Mouse (Mus musculus) brown adipose tissue, adult 24 weeks (tissue): ENCODE data around the gene Serpinb9b. TPM values are rescaled to one million over a fixed set of nuclear protein-coding genes. Genes with fewer than 3 reads are reported as not detected.

Source experiments
- H3K27ac ChIP-seq: fragments of 200-500 bp; replicated peaks from 2 replicates; pipeline ENCODE4 v1.5.1; 2012; ENCODE audit warnings: low read depth, mild to moderate bottlenecking, low read length
- H3K4me1 ChIP-seq: fragments of 200-500 bp; 2 replicates; pipeline ENCODE4 v1.6.1; 2012; ENCODE audit warnings: low read length, mixed read lengths; ENCODE audit not compliant: control insufficient read depth, insufficient read depth, insufficient read length
- H3K4me3 ChIP-seq: fragments of 200-500 bp; 2 replicates; pipeline ENCODE4 v1.5.1; 2012; ENCODE audit warnings: low read depth, mild to moderate bottlenecking, low read length, moderate library complexity; ENCODE audit not compliant: insufficient read depth
- polyA plus RNA-seq: library from polyadenylated mRNA; stranded (reverse); fragments of >200 nt; gene quantifications from 2 replicates; pipeline ENCODE4 v1.2.4, GENCODE M21; 2012; ENCODE audit not compliant: missing spikeins, insufficient read depth, insufficient read length

The Serpinb9b gene
- polyA plus RNA-seq: not detected in 2 replicates

DNA sequence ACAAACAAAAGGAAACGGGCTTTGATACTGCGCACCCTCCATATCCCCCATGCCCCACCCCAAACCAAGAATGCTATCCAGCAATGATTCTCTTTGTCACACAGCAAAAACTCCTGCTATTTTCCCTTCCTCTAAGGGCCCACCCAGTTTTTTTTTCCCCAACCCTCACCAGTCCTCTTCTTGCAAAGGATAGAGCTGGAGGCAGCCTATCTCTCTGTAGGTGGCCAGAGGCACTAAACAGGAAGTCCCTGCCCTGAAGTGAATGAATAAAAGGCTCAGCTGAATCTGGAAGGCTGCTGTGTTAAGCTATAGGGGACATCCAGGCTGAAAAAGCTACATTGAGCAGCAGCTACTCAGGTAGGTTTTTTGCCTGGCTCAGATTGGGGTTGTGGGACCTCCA, at the start of gene Serpinb9b:
Gene Serpinb9b (plus strand): TSS at position 173 of the 400 bp plus-strand sequence.
- H3K27ac ChIP-seq: no peak within 1 kb of the TSS
- no peak within 1 kb of the TSS for H3K4me3 ChIP-seq
- no peaks in the 10 kb centered on the region for H3K4me1 ChIP-seq

DNA sequence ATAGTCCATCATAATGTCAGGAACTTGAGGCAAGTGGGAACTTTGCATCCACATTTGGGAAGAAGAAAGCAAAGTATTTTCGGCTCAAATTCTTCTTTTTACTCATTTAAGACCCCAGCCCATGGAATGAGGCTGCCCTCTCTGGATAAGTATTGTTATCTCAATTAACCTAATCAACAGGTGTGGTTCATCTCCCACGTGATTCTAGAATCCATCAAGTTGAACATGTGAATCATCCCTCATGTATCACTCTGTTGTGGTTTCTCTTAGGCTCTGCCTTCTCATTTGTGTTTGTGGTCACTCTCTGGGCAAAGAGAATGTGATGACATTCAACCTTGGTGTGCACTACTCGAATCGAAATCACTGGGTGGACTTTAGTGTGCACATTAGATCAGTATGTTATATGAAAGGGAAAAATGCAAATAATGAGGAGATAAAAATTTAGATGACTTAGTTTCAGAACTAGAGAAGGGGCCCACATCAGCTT, 44.6 kb upstream of the Serpinb9b start:
- H3K4me3 ChIP-seq: no peak overlapping the region
- H3K27ac ChIP-seq: no peak overlapping the region
- no peaks in the 10 kb centered on the region for H3K4me1 ChIP-seq

DNA sequence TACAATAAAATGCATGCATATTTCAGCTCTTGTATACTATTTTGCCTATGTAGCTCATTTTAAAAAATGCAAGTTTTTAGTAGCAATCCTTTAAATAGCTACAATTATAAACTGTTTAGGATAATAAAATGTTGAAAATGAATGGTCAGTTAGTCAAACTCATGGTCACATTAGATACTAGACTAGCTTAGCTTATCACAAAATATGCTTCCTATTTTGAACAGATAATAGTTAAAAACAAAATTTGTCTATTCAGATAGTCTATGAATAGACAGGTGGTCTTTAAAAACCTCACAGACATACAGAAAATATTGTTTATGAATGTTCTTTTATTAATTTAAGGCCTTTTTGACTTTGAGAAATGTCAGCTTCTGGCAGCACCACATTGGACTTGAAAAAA, 41.0 kb upstream of the Serpinb9b start:
- H3K4me1 ChIP-seq: no peaks in the 10 kb centered on the region
- H3K27ac ChIP-seq: no peak overlapping the region

DNA sequence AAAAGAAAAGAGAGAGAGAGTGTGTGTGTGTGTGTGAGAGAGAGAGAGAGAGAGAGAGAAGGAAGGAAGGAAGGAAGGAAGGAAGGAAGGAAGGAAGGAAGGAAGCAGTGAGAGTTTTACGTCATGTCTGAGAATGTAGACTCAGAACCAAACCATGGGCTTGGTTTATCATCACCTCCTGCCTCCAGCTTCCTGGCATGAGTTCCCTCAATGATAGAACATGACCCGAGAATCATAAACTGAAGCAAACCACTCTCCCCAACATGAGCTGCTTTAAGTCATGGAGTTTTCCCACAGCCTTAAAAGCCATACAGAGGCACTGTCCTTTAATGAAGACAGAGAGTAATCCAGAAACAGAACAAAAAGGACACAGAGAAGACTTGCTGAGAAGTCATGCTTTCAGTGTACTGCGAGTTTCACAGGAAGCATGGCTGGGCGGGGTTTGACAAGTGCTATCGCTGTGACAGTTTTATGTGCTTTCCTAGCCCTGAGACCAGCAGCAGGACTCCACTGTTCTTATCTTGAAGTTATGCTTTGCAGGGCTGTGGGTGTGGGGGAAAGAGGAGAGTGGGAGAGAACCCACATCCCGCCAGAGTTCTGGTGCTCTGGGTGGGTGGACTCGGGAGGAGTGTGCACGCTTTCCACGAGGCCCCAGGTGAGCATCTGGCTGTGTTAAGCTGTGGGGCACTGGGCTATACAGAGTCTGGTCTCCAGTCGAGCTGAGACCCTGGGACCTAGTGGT, 33.9 kb upstream of the Serpinb9b start:
- Histone ChIP-seq H3K4me3 (no peak overlapping the region), H3K4me1 (peaks cover 10% of the 10 kb centered on the region; the same call in 1 of the 2 replicates), H3K27ac (no peak overlapping the region)

More for the DNA sequence above, 41.0 kb upstream of the Serpinb9b start:
- no peak overlapping the region for H3K4me3 ChIP-seq

DNA sequence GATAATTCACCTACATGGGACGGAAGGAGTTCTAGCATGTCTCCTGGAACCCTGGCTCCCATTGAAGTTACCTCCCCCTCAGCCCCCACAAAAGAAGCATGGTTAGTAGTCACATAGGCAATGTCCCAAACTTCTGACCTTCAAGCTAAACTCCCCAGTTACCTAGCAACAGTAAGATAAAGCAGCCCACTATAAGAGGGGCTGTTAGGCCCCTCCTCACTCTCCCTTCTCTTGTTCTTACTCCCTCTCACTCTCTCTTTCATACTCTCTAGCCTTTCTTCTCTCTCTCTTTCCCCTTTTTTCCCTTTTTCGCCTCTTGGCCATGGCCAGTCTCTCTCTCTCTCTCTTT, 33.3 kb upstream of the Serpinb9b start:
- H3K4me1 ChIP-seq: peaks cover 10% of the 10 kb centered on the region; the same call in 1 of the 2 replicates
- no peak overlapping the region for H3K27ac ChIP-seq
- no peak overlapping the region for H3K4me3 ChIP-seq

DNA sequence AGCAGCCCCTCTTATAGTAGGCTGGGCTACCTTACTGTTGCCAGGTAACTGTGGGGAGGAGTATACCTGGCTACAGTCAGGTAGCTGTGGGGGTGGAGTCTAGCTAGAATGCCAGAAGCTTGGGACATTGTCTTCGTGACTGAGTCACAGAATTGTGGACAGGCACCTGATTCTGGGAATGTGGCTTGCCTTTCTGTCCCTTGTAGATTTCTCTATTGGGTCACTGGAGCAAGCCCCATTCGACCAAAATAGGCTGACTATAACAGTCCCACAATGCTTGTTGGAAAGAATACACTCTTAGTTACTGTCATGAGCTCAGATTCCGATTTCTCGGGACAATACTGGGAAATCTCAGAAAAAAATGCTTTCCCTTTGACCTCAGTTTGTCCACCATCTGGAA, 32.2 kb upstream of the Serpinb9b start:
- no peak overlapping the region for H3K4me3 ChIP-seq
- peaks cover 10% of the 10 kb centered on the region; the same call in 1 of the 2 replicates for H3K4me1 ChIP-seq
- H3K27ac ChIP-seq: peak overlapping the region; percentile 93

DNA sequence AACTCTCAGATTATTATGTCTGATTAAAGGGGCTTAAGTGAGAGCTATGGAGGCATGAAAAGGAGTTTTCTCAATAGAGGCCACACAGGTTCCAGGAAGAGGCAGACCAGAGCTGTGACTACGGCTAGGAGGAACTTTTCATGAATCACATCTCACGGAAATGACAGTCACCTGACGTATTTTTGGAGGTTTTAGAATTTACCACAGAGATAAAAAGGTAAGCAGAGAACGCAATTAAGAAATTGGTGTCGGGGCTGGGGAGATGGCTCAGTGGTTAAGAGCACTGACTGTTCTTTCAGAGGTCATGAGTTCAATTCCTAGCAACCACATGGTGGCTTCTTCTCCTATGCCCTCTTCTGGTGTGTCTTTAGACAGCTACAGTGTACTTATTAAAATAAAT, 25.9 kb upstream of the Serpinb9b start:
- H3K4me1 ChIP-seq: peaks cover 6% of the 10 kb centered on the region

DNA sequence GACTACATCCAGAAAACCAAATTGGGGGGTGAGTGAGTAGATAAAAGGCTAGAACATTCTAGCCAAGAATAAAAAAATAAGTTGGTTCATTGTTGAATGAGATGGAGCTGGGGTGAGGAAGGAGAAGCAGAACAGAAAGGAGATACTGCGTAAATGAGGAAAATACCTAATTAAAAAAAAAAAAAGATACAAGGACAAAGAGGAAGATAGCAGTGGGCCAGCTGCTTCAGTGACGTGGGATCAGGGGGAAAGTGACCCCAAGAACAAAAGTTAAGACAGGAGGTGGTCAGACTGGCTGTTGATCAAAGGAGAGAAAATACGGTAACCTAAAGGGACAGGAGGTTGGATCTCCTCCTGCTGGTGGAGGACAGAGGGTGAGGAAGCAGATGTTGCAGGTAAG, 24.3 kb upstream of the Serpinb9b start, which contains the start of gene Serpinb9:
Gene Serpinb9 (plus strand): TSS at position 301 of the 400 bp plus-strand sequence.
- peak within 1 kb of the TSS; percentile 95 for H3K27ac ChIP-seq
- H3K4me3 ChIP-seq: peak within 1 kb of the TSS; percentile 59
- peaks cover 5% of the 10 kb centered on the region; the same call in 1 of the 2 replicates for H3K4me1 ChIP-seq

More for the DNA sequence above, 25.9 kb upstream of the Serpinb9b start:
- no peak overlapping the region for H3K27ac ChIP-seq
- no peak overlapping the region for H3K4me3 ChIP-seq

DNA sequence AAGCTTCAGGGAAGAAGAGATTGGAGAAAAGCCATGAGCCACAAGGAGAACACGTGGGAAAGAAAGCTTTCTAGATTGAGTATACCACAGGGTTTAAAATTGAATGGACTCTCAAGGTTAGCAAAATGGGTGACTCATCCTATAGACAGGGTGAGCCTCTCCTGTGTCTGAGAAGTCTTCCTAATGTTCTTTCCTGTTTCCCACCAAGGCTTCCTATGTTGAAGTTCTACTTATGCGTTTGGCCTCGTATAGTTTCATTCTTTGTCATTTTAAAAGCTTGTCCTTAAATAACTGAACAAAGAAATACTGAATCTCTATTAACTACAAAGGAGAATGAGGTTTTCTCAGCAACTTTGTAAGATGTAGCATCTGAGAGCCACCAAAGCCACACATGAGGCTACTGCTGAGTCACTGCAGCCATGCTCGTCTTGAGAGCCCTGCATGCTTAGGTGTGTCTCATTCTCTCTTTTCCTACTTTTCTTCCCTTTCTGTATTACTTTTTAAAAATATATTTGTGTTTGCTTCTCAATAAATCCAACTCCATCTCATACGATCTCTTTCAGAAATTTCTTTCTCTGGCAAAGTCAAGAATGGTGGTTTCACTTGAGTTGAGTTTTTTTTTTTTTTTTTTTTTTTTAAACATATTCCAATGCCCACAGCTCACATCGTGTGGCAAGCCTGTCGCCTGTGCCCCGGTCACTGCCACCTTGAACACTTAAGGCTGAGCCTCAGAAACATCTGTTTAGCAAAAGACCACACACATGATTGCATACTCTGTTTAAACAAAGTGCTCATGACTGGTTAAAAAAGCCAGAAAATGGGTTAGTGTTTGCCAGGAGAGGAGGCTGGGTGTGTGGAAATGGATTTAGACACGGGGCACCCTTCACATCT, 23.4 kb upstream of the Serpinb9b start:
- peaks cover 5% of the 10 kb centered on the region; the same call in 1 of the 2 replicates for H3K4me1 ChIP-seq
- H3K4me3 ChIP-seq: peak overlapping the region; percentile 59
- H3K27ac ChIP-seq: peak overlapping the region; percentile 95

DNA sequence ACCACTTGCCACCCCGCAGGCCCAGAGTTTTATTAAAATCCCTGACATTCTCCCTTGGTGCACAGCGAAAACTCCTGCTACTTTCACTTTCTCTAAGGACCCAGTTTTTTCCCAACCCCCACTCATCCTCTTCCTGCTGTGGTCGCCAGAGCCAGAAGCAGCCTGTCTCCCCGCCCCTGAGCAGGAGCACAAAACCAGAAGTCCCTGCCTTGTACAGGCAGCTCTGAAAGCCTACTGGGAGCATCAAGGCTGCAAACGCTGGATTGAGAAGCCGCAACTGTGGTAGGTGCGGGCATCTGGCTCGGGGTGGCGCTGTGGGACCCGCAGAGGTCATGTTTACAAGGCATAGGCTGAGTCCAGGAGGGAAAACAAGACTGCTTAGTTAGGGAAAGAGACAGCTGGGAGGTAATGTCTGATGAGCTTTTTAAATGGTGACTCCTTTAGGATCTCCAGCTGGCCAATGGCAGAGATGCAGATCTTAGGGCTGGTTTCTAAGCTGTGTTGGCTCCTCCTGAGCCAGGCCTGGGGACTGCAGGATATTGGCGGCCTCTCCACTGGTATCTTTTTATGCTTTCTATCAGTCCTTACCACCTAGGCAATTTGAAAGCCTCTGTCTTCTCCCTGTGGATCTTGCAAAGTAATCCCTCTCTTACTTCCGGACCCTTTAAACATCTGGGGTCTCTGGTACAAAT, 22.7 kb upstream of the Serpinb9b start:
- Histone ChIP-seq H3K4me3 (peak overlapping the region; percentile 59), H3K27ac (peak overlapping the region; percentile 95), H3K4me1 (peaks cover 5% of the 10 kb centered on the region; the same call in 1 of the 2 replicates)

DNA sequence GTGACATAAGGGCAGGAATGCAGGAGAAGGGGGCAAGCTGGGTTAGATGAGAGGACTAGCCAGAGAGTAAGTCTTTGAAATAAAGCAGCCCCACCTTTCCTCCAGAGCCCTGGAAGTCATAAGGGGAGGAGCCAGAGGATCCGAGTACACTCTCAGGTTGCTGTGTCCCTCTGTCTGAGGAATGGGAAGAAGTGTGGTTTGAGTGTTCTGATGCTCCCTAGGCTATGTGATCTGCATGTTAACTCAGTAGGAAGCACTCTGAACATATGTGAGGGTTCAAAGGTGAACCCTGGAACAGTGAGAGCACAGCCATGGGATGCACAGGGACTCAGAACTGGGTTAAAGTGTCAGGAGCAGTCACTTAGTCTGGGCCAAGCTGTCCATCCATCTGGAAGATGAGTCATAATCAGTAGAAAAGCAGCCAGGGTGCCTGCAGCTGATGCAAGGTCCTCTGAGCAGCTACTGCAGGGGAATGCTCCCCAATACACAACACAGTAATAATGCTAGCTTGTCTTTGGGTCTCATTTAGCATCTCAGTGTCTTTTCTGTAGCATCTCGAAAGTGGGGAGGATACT, 21.6 kb upstream of the Serpinb9b start:
- H3K27ac ChIP-seq: peak overlapping the region; percentile 78

DNA sequence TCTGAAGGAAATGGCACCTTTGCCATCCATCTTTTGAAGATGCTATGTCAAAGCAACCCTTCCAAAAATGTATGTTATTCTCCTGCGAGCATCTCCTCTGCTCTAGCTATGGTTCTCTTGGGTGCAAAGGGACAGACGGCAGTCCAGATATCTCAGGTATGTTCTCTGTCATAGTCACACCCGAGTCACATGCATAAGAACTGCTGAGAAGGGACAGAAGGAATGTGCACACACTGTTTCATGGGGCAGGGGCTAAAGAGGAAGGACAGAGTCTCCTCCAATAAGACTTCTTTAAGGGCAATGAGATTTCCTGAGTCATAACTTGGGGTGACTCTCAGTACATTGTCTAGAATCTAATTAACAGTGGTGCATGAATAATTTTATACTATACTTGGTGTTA, 20.7 kb upstream of the Serpinb9b start:
- Histone ChIP-seq H3K4me3 (no peak overlapping the region), H3K4me1 (peaks cover 5% of the 10 kb centered on the region; the same call in 1 of the 2 replicates), H3K27ac (no peak overlapping the region)

More for the DNA sequence above, 21.6 kb upstream of the Serpinb9b start:
- Histone ChIP-seq H3K4me1 (peaks cover 5% of the 10 kb centered on the region; the same call in 1 of the 2 replicates), H3K4me3 (peak overlapping the region; percentile 59)

DNA sequence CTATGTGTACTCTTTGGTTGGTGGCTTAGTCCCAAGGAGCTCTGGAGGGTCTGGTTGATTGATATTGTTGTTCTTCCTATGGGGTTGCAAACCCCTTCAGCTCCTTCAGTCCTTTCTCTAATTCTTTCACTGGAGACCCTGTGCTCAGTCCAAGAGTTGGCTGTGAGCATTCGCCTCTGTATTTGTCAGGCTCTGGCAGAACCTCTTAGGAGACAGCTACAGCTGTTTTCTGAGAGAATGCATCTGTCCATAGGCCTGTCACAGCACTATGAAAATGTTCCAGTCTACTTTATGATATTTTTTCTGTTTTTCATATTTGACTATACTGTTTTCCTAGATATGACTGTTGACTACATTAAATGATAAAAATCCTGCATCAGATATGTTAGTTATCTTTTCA, 14.8 kb upstream of the Serpinb9b start:
- Histone ChIP-seq H3K4me3 (no peak overlapping the region), H3K27ac (no peak overlapping the region), H3K4me1 (no peaks in the 10 kb centered on the region)

DNA sequence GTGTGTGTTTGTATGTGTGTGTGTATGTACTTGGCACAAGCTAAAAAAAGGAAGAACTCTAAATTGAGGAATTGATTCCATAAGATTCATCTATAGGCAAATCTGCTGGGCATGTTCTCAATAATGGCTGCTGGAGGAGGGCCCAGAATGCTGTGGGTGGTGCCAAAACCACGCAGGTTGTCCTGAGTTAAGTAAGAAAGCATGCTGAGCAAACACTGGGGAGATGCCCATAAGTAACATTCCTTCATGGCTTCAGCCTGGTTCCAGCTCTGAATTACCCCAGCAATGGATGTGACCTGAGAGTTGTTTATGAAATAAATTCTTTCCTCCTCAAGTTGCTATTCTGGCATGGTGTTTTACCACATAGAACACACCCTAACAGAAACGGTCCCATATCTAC, 13.9 kb upstream of the Serpinb9b start:
- H3K27ac ChIP-seq: no peak overlapping the region
- H3K4me3 ChIP-seq: no peak overlapping the region
- no peaks in the 10 kb centered on the region for H3K4me1 ChIP-seq
